Mouse (Mus musculus): ENCODE data around the gene Rif1.

GRCm38 (mm10) chr2:52042714-52043113 is 29.9 kb upstream of the Rif1 start:
- TF ChIP-seq CTCF (IDR thresholded peaks at IDR 0.05; ENCODE audit: insufficient read depth, low read depth, low read length) (no peak), POLR2A (IDR thresholded peaks at IDR 0.05; ENCODE audit: insufficient read depth, low read depth, low read length) (no peak)

Data from olfactory bulb, adult 2 months (tissue).